Comparison of ENCODE assay signal across 23 mouse cellular contexts in genomic region chr8:86050882-86051281, GRCm38 (mm10).
DNase-seq lines count a peak whose midpoint lies in the region; ATAC-seq and TF ChIP-seq lines count a peak whose summit lies in the region.
"Had no signal": no experiment of that assay in that cellular context is flagged by ENCODE, and none has a peak within 500 bp of the region (broad histone marks: within the 10 kb centered on the region; RNA-seq: fewer than 3 reads in every experiment).

No protein-coding gene starts in this region.

- H3K4me3 ChIP-seq in CH12.LX (replicated peaks in 1 of 3; ENCODE audit: low read depth in 2 of 3, low read length in 2 of 3, poor library complexity in 1 of 3), result no peak overlapping the region
- no peak overlapping the region for H3K4me3 ChIP-seq in ES-E14 (ENCODE audit: insufficient read depth in 1 of 2, low read depth in 1 of 2, low read length in 2 of 2, poor library complexity in 1 of 2, severe bottlenecking in 1 of 2)
- no peak overlapping the region for H3K4me3 ChIP-seq in MEL (ENCODE audit: control insufficient read depth in 1 of 2, insufficient read depth in 1 of 2, low read depth in 2 of 2, low read length in 2 of 2)

- H3K9me3 ChIP-seq in CH12.LX (replicated peaks; ENCODE audit: low read length), result no peaks in the 10 kb centered on the region
- H3K9me3 ChIP-seq in ES-E14 (ENCODE audit: control insufficient read depth, insufficient read depth, low read depth, low read length), result no peaks in the 10 kb centered on the region
- no peaks in the 10 kb centered on the region for H3K9me3 ChIP-seq in MEL (replicated peaks; ENCODE audit: insufficient read depth, low read length)
- H3K9me3 ChIP-seq: G1E had no signal

- H3K27me3 ChIP-seq in CH12.LX (replicated peaks) (no peaks in the 10 kb centered on the region), MEL (ENCODE audit: control insufficient read depth in 1 of 2, insufficient read depth in 2 of 2, low read length in 2 of 2) (no peaks in the 10 kb centered on the region)
- H3K27me3 ChIP-seq: Patski had no signal

- TF ChIP-seq POLR2A in CH12.LX (IDR thresholded peaks at IDR 0.05; ENCODE audit: low read depth, low read length) (no peak), MEL (IDR thresholded peaks at IDR 0.05; ENCODE audit: control insufficient read depth in 1 of 2, insufficient read depth in 1 of 2, low read depth in 1 of 2, low read length in 2 of 2, poor library complexity in 1 of 2) (no peak)

- H3K9ac ChIP-seq in CH12.LX (ENCODE audit: insufficient read depth, low read depth) (no peak overlapping the region), ES-E14 (ENCODE audit: insufficient read depth, low read depth, low read length, poor library complexity, severe bottlenecking) (no peak overlapping the region), MEL (ENCODE audit: control insufficient read depth, low read depth, low read length, poor library complexity, severe bottlenecking) (no peak overlapping the region)

- no peak for ATAC-seq in megakaryocyte-erythroid progenitor cell, adult 5-6 weeks (replicated peaks; ENCODE audit: low FRiP score, low TSS enrichment, poor library complexity, severe bottlenecking)
- ATAC-seq: activated CD4-positive, CD25-positive, alpha-beta regulatory T cell, adult 4 months; CD4-positive, CD25-positive, alpha-beta regulatory T cell, adult 4 months; Patski had no signal

- H3K27ac ChIP-seq in CH12.LX (ENCODE audit: insufficient read depth, low read depth), result no peak overlapping the region
- H3K27ac ChIP-seq in ES-E14 (ENCODE audit: insufficient read depth, low read depth, low read length, poor library complexity, severe bottlenecking), result no peak overlapping the region
- no peak overlapping the region for H3K27ac ChIP-seq in MEL (ENCODE audit: control insufficient read depth, low read depth, low read length)

- peaks cover 0 to 29% of the 10 kb centered on the region in 2 experiments for H3K36me3 ChIP-seq in CH12.LX (replicated peaks in 1 of 2; ENCODE audit: control insufficient read depth in 1 of 2, insufficient read depth in 1 of 2, low read length in 1 of 2)
- no peaks in the 10 kb centered on the region for H3K36me3 ChIP-seq in ES-E14 (ENCODE audit: control insufficient read depth, insufficient read depth, low read length, poor library complexity, severe bottlenecking)
- H3K36me3 ChIP-seq in MEL (ENCODE audit: control insufficient read depth in 1 of 2, insufficient read depth in 2 of 2, low read length in 2 of 2), result peaks cover 0 to 2% of the 10 kb centered on the region in 2 experiments; a peak in 1 of 4 replicates

- TF ChIP-seq EP300 in CH12.LX (IDR thresholded peaks at IDR 0.05; ENCODE audit: low read length), result no peak
- TF ChIP-seq EP300 in MEL (IDR thresholded peaks at IDR 0.05; ENCODE audit: low read depth in 1 of 2, low read length in 2 of 2), result no peak

- dilution Hi-C loops in CH12.LX (cut with MboI; ENCODE audit: extremely low pct_ligation_motif_present, extremely low pct_unique_long_range_greater_than_20kb, low sequenced_read_pairs), result no loop called here

- TF ChIP-seq CTCF in CH12.LX (conservative IDR thresholded peaks at IDR 0.05 in 1 of 2, IDR thresholded peaks at IDR 0.05 in 1 of 2; ENCODE audit: low read depth in 2 of 2, low read length in 2 of 2), result no peak
- no peak for TF ChIP-seq CTCF in MEL (IDR thresholded peaks at IDR 0.05 in 2 of 3, conservative IDR thresholded peaks at IDR 0.05 in 1 of 3; ENCODE audit: control insufficient read depth in 1 of 3, insufficient read depth in 1 of 3, low read depth in 2 of 3, low read length in 3 of 3, poor library complexity in 1 of 3, severe bottlenecking in 1 of 3)

- H3K4me2 ChIP-seq in CH12.LX (ENCODE audit: insufficient read depth, low read depth, poor library complexity, severe bottlenecking), result no peak overlapping the region

- DNase-seq in CH12.LX (ENCODE audit: extremely low read depth) (no peak), ES-E14 (ENCODE audit: low read depth, low spot score) (no peak), MEL (ENCODE audit: low read depth, low spot score) (no peak)
- DNase-seq in lung, postnatal 4 days, result no peak
- no peak for DNase-seq in spleen, postnatal 10 days (ENCODE audit: low spot score in 2 of 2)
- DNase-seq: adrenal gland, adult 2 months; adrenal gland, adult 8-10 months; adrenal gland, postnatal 10 days; adrenal gland, postnatal 14 days; adrenal gland, postnatal 25 days; adrenal gland, postnatal 36 days; B cell, adult 2 months; cerebellum, adult 11 months; cerebellum, adult 11-12 months; cerebellum, adult 18-20 months; cerebellum, adult 2 months; cerebellum, adult 8-10 months; cerebellum, adult 9-10 months had no signal

- peaks cover 5 to 9% of the 10 kb centered on the region in 2 experiments; a peak in 3 of 4 replicates for H3K4me1 ChIP-seq in CH12.LX (ENCODE audit: control insufficient read depth in 1 of 2, insufficient read depth in 2 of 2)
- H3K4me1 ChIP-seq in ES-E14 (ENCODE audit: control insufficient read depth in 2 of 2, insufficient read depth in 2 of 2, low read length in 2 of 2, poor library complexity in 1 of 2), result no peaks in the 10 kb centered on the region
- no peaks in the 10 kb centered on the region for H3K4me1 ChIP-seq in MEL (ENCODE audit: control insufficient read depth in 1 of 2, insufficient read depth in 2 of 2, low read length in 2 of 2)

- no peak for TF ChIP-seq RAD21 in CH12.LX (IDR thresholded peaks at IDR 0.05; ENCODE audit: low read depth, low read length)
- TF ChIP-seq RAD21 in MEL (IDR thresholded peaks at IDR 0.05; ENCODE audit: low read depth, low read length), result no peak

- in situ Hi-C loops in CH12.LX (cut with MboI; ENCODE audit: low pct_ligation_motif_present, low pct_unique_long_range_greater_than_20kb, low sequenced_read_pairs), result no loop called here
- in situ Hi-C loops in ES-E14 (cut with MboI; ENCODE audit: low sequenced_read_pairs in 2 of 2, unreplicated experiment in 2 of 2), result no loop called here

- H3K79me2 ChIP-seq in CH12.LX (replicated peaks; ENCODE audit: control insufficient read depth, extremely low read depth, insufficient read depth, poor library complexity, severe bottlenecking), result no peaks in the 10 kb centered on the region
- H3K79me2 ChIP-seq in MEL (ENCODE audit: control insufficient read depth, insufficient read depth, low read length, poor library complexity), result no peaks in the 10 kb centered on the region

TF ChIP-seq in CH12.LX, 34 proteins besides CTCF, POLR2A, EP300 and RAD21:
- TF ChIP-seq USF2 (conservative IDR thresholded peaks at IDR 0.05; ENCODE audit: low read depth, low read length) (no peak), MAFK (IDR thresholded peaks at IDR 0.05; ENCODE audit: insufficient replicate concordance, low read length) (peak; percentile 77)

TF ChIP-seq in ES-E14, 5 proteins besides CTCF, POLR2A, EP300 and RAD21:
- TF ChIP-seq MAFK (IDR thresholded peaks at IDR 0.05; ENCODE audit: insufficient read depth, low read depth, low read length) (peak; percentile 74), HCFC1 (IDR thresholded peaks at IDR 0.05; ENCODE audit: borderline replicate concordance, insufficient read depth, low read length) (no peak)

TF ChIP-seq in MEL, 35 proteins besides CTCF, POLR2A, EP300 and RAD21:
- no peak for TF ChIP-seq POLR2AphosphoS5 (IDR thresholded peaks at IDR 0.05; ENCODE audit: borderline replicate concordance, low read depth, low read length)
- 0 out of 2 replicates have a peak, but pooled peaks have one; percentile 31 for TF ChIP-seq MAFK (IDR thresholded peaks at IDR 0.05; ENCODE audit: borderline replicate concordance, low read depth, low read length)
- TF ChIP-seq USF1 (IDR thresholded peaks at IDR 0.05; ENCODE audit: low read depth, low read length), result no peak
- TF ChIP-seq MYB (IDR thresholded peaks at IDR 0.05; ENCODE audit: low read depth, low read length), result no peak
- TF ChIP-seq ETS1 (IDR thresholded peaks at IDR 0.05; ENCODE audit: low read depth, low read length), result no peak
- TF ChIP-seq MEF2A (IDR thresholded peaks at IDR 0.05; ENCODE audit: extremely low read depth, insufficient replicate concordance, low read depth, low read length, poor library complexity, severe bottlenecking), result no peak
- no peak for TF ChIP-seq KAT2A (conservative IDR thresholded peaks at IDR 0.05; ENCODE audit: low read depth, low read length)

Comparison
In these comparisons a context has a peak if more than half of its experiments do, and no peak if none do; other contexts are left out.
1. Of the 35 proteins assayed by ChIP-seq in both MEL and CH12.LX: peak only in MEL: none; only in CH12.LX: none; in both: MAFK; in neither: 34.